Mouse (Mus musculus) left cerebral cortex, postnatal 25 days (tissue): ENCODE data around the gene Cd244a. TPM values are rescaled to one million over a fixed set of nuclear protein-coding genes. Genes with fewer than 3 reads are reported as not detected.

Experiments
- DNase-seq, 2 experiments: peaks; one replicate each; pipeline ENCODE4 v3.0.0; 2022; ENCODE audit warnings: low spot score in 2 of 2, mixed read lengths in 1 of 2
- intact Hi-C: fragments of 180-260 bp; cut with DNase I; formaldehyde crosslinking; loops from one replicate; pipeline ENCODE4 v1.15.1; 2025
- total RNA-seq, 2 experiments: library from RNA; stranded (reverse); gene quantifications; 2 replicates each; pipeline ENCODE4 v1.2.3; 2021

Gene Cd244a
- total RNA-seq, 2 experiments from 2014 or later = not detected

GRCm38 (mm10) chr1:171565888-171566287 lies 6.9 kb downstream of the Cd244a start:
- no peak for DNase-seq
- intact Hi-C loops = loop anchor here (1.0 to 5.0 kb wide), 3 partner anchors 64 to 96 kb away; partner anchors contain the start of gene Alyref2

GRCm38 (mm10) chr1:171566777-171567176 lies 7.8 kb downstream of the Cd244a start:
- peak; percentile 18 to 43 for DNase-seq
- intact Hi-C loops = loop anchor here (1.0 to 5.0 kb wide), 3 partner anchors 64 to 96 kb away; partner anchors contain the start of gene Alyref2

DNA sequence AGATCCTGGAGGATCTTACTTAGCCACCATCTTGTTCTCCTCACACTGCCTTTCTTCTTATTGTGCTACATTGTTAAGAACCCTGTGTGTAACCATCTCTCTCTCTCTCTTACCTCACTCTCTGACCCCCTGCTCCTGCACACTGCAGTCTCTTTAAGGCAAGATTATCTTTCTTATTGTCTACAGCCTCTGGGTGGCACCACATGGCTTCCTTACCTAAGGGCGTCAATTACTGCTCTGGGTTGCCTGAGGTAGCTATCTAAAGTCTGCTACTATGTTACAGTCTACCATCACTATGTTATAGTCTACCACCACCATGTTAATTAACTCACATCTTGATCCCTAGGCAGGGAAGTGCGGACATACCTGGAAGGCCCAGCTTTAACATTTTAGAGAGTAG lies 9.4 kb downstream of the Cd244a start:
- no peak for DNase-seq

DNA sequence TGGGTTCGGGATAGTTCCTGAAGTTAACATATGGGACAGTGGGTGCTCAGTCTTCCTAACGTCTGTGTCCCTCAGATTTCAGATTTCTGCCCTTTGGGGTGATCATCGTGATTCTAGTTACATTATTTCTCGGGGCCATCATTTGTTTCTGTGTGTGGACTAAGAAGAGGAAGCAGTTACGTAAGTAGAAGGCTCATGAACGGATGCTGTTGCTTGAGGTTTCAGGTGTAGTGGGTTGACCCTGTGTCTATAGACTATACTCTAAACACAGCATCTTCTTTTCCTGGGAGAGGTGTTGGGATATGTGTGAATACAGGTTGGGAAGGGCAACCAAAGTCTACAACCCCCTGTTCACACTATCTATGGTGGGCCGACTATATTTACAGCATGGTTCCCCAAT lies 18.2 kb downstream of the Cd244a start:
- DNase-seq = no peak
- intact Hi-C loops = loop anchor here (5.0 kb wide), 2 partner anchors 35 to 50 kb away; no protein-coding TSS in a partner anchor

More for the DNA sequence above, 9.4 kb downstream of the Cd244a start:
- intact Hi-C loops = loop anchor here (5.0 kb wide), 2 partner anchors 66 to 89 kb away; partner anchors contain the start of gene Alyref2

GRCm38 (mm10) chr1:171584584-171584983 lies 25.6 kb downstream of the Cd244a start:
- intact Hi-C loops = no loop called here
- no peak for DNase-seq

GRCm38 (mm10) chr1:171604686-171605085 lies 45.7 kb downstream of the Cd244a start:
- intact Hi-C loops = no loop called here
- no peak for DNase-seq

- DNase-seq = no peak
- intact Hi-C loops = no loop called here
These were observed 47.7 kb downstream of the Cd244a start for GRCm38 (mm10) chr1:171606656-171607055.

DNA sequence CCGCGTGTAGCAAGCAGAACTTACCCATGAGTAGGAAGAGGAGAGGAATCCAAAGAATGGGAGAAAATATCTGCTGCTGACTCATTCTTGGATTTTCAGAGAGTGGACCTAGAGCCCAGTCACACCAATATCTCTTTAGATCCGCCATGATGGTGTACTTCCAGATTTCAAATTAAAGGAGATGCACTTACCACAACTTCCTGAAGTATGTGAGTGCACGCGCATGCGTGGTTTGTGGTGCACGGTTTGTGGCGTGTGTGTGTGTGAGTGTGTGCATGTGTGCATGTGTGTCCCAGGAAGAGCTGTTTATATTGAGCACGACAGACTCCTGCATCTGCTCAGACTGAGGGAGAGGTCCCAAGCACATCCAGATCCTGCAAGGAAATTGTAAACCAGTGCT lies 48.2 kb downstream of the Cd244a start, which contains the start of gene Ly9:
Ly9 (minus strand) TSS at position 235 of the 400 bp plus-strand sequence.
- no peak for DNase-seq
- intact Hi-C loops = no loop called here

DNA sequence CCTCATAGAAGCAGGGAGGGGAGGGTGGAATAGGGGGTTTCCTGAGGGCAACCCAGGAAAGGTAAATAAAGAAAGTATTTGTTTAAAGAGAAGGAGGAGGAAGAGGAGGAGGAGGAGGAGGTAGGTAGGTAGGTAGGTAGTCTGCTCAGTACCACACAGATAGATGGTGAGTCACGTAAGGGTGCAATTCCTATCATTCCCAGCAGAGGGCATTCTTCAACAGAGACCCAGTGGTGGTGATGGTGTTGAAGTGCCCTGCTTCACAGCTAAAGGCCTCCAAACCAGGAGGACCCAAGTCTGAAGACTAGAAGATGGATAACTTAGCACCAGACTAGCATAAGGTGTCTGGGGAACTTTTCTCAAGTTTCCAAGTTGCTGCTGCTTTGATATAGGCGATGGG lies 51.0 kb downstream of the Cd244a start:
- intact Hi-C loops = loop anchor here (5.0 kb wide), 1 partner anchor 47 kb away; no protein-coding TSS in a partner anchor
- no peak for DNase-seq

DNA sequence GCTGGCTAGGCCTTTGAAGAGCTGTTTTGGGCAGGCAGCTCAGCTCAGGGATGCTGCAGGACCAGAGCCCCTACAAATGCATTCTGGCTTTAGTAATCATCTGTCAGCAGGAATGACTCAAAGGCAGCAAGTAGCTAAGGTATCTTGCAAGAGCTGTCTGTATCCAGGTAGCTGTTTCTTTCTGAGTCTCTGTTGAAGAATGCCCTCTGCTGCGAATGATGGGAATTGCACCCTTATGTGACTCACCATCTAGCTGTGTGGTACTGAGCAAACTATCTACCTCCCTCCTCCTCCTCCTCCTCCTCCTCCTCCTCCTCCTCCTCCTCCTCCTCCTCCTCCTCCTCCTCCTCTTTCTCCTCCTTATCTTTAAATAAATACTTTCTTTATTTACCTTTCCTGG lies 51.8 kb downstream of the Cd244a start:
- intact Hi-C loops = loop anchor here (5.0 kb wide), 1 partner anchor 47 kb away; no protein-coding TSS in a partner anchor
- no peak for DNase-seq

- no peak for DNase-seq
- intact Hi-C loops = loop anchor here (5.0 kb wide), 1 partner anchor 43 kb away; no protein-coding TSS in a partner anchor
These were observed 55.0 kb downstream of the Cd244a start for GRCm38 (mm10) chr1:171613962-171614361.

DNA sequence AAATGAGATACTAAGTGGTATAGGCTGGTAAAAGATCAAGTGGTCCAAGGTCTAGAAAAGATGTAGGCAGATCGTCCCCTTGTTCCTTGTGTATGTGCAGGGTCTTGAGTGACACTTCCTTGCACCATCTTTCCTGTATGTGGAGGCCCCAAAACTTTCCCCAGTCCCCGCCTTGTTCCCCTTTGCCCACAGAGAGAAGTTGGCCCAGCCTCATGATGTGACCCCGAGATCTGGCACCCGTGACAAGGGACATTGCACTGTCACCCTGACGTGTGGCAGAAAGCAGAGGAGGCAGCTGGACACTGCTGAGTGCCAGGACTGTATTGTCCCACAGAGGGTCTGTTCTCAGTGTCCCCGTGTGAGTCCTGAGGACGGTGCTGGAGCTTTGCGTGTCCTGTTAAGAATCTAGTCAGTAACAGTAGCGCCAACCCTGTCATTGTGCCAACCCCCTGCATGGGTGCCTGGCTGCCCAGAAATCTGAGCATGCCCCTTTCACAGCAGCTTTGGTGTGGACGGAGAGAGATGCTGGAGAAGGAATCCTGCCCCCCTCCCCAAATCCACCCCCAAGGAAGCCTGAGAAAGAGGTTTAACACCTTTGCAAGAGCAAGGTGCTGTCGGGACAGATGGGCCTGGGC lies 58.0 kb downstream of the Cd244a start:
- no peak for DNase-seq
- intact Hi-C loops = no loop called here

GRCm38 (mm10) chr1:171619001-171619400 lies 60.0 kb downstream of the Cd244a start:
- intact Hi-C loops = no loop called here

GRCm38 (mm10) chr1:171619645-171620044 lies 60.7 kb downstream of the Cd244a start:
- intact Hi-C loops = no loop called here
- DNase-seq = no peak

More at GRCm38 (mm10) chr1:171619001-171619400, 60.0 kb downstream of the Cd244a start:
- peak; percentile 13 to 69 for DNase-seq

GRCm38 (mm10) chr1:171620091-171620490 lies 61.1 kb downstream of the Cd244a start:
- intact Hi-C loops = no loop called here
- DNase-seq = no peak

- intact Hi-C loops = no loop called here
- DNase-seq = no peak
These were observed 68.8 kb downstream of the Cd244a start for GRCm38 (mm10) chr1:171627801-171628200.

DNA sequence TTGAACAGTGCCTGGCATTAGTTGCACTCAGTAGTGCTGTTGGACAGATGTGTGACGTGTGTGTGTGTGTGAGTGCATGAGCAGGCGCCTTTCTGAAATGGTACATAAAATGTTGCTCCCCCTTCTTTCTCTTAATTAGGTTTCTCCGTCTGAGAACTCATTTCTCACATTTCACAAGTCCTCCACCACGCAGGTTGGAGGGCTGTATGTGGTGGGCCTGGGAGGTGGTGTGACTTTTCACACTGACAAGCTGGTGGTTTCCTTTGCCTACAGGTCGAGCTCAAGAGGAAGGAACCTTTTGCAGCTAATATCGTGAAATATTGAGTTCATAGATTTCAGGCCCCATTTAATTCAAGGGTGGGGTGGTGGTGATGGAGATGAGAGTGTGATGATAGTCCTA lies 70.2 kb downstream of the Cd244a start:
- no peak for DNase-seq
- intact Hi-C loops = no loop called here

DNA sequence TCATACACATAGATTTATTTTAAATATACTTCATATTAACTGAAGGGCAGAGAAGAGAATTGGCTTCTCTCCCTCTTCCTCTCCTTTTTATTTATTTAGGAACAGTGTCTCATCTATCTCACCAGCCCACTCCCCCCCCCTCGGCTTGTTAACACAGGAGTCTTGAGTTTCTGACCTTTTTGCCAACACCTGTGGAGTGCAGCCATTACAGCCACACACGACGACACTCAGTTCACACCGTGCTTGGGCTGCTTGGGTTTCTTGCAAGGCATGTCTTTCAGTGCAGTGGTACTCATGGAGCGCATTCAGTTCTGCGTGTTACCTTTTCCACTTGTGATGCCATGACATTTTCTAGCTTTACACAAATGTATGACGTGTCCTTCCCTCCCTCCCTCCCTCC lies 71.0 kb downstream of the Cd244a start:
- DNase-seq = no peak
- intact Hi-C loops = no loop called here

GRCm38 (mm10) chr1:171630912-171631311 lies 71.9 kb downstream of the Cd244a start:
- intact Hi-C loops = no loop called here
- DNase-seq = peak in 1 of 2 experiments; percentile 31

- intact Hi-C loops = no loop called here
- DNase-seq = peak; percentile 27 to 66
These were observed 72.5 kb downstream of the Cd244a start for GRCm38 (mm10) chr1:171631447-171631846.

- DNase-seq = no peak
- intact Hi-C loops = no loop called here
These were observed 76.7 kb downstream of the Cd244a start for GRCm38 (mm10) chr1:171635696-171636095.
